24 mouse cellular contexts compared by ENCODE assay signal in the genomic region with DNA sequence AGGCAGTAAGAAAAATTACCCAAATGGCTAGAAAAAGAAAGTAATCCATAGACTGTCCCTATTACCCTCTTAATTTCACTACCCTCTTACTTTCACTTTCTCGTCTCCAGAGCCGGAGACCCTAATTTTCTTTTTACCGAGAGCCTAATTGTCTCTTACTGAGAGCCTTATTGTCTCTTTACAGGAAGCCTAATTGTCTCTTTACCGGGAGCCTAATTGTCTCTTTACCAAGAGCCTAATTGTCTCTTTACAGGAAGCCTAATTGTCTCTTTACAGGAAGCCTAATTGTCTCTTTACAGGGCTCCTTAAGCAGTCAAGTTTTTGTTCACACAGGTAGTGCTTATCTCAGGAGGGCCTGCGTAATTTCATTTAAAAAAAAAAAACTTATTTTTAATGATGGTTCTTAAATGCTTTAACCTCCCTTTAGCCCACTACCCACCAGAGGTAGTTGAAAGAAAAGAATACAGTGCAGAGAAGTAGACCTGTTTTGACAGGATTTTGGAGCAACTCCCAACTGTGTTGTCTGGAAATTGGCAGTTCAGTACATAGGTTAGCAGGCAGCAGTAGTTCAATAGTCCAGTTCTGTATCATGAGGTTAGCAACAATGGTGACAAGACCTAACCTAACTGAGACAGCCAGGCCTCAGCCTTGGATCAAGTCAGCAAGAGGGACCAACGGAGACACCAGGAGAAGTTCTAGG.
DNase-seq lines count a peak whose midpoint lies in the region; ATAC-seq and TF ChIP-seq lines count a peak whose summit lies in the region.
"Had no signal": no experiment of that assay in that cellular context is flagged by ENCODE, and none has a peak within 500 bp of the region (broad histone marks: within the 10 kb centered on the region; RNA-seq: fewer than 3 reads in every experiment).

No protein-coding gene starts in this region.

- no peaks in the 10 kb centered on the region for H3K27me3 ChIP-seq in forebrain, embryonic 12.5 days
- no peaks in the 10 kb centered on the region for H3K27me3 ChIP-seq in forebrain, embryonic 10.5 days (ENCODE audit: poor library complexity, severe bottlenecking)
- H3K27me3 ChIP-seq in hindbrain, embryonic 11.5 days (ENCODE audit: control insufficient read depth, insufficient read depth, low read length) = no peaks in the 10 kb centered on the region
- H3K27me3 ChIP-seq: embryonic facial prominence, embryonic 13.5 days; hindbrain, embryonic 13.5 days; intestine, embryonic 15.5 days had no signal

- H3K4me1 ChIP-seq in forebrain, embryonic 12.5 days = no peaks in the 10 kb centered on the region
- H3K4me1 ChIP-seq in forebrain, embryonic 10.5 days = no peaks in the 10 kb centered on the region
- H3K4me1 ChIP-seq in hindbrain, embryonic 11.5 days (replicated peaks; ENCODE audit: control insufficient read depth, insufficient read depth, low read length) = no peaks in the 10 kb centered on the region
- H3K4me1 ChIP-seq: embryonic facial prominence, embryonic 13.5 days; hindbrain, embryonic 13.5 days; intestine, embryonic 15.5 days had no signal

- no peaks in the 10 kb centered on the region for H3K36me3 ChIP-seq in forebrain, embryonic 12.5 days (replicated peaks)
- H3K36me3 ChIP-seq in forebrain, embryonic 10.5 days (replicated peaks) = no peaks in the 10 kb centered on the region
- no peaks in the 10 kb centered on the region for H3K36me3 ChIP-seq in hindbrain, embryonic 11.5 days (ENCODE audit: control insufficient read depth, insufficient read depth, low read length)
- H3K36me3 ChIP-seq: embryonic facial prominence, embryonic 13.5 days; hindbrain, embryonic 13.5 days; intestine, embryonic 15.5 days had no signal

- peak; percentile 58; the same call in 1 of the 2 replicates for ATAC-seq in forebrain, embryonic 12.5 days (ENCODE audit: low FRiP score)
- ATAC-seq in hindbrain, embryonic 11.5 days (ENCODE audit: low FRiP score) = no peak
- ATAC-seq: activated CD4-positive, CD25-positive, alpha-beta regulatory T cell, adult 4 months; CD4-positive, CD25-positive, alpha-beta regulatory T cell, adult 4 months; forebrain, embryonic 16.5 days; hindbrain, embryonic 16.5 days; intestine, embryonic 15.5 days had no signal

- TF ChIP-seq CTCF in brain, embryonic 14.5 days (IDR thresholded peaks at IDR 0.05; ENCODE audit: borderline replicate concordance, extremely low read depth, insufficient read depth, insufficient read length) = no peak

- no peak overlapping the region for H3K27ac ChIP-seq in forebrain, embryonic 12.5 days
- H3K27ac ChIP-seq in forebrain, embryonic 10.5 days = no peak overlapping the region
- H3K27ac ChIP-seq in hindbrain, embryonic 11.5 days (ENCODE audit: low read depth, low read length) = no peak overlapping the region
- H3K27ac ChIP-seq: embryonic facial prominence, embryonic 13.5 days; gastrocnemius, adult 2 months; hindbrain, embryonic 13.5 days; intestine, embryonic 15.5 days had no signal

- H3K4me2 ChIP-seq in forebrain, embryonic 12.5 days = no peak overlapping the region
- no peak overlapping the region for H3K4me2 ChIP-seq in hindbrain, embryonic 11.5 days (replicated peaks; ENCODE audit: low read depth, low read length)
- H3K4me2 ChIP-seq: embryonic facial prominence, embryonic 13.5 days; heart, embryonic 11.5 days; hindbrain, embryonic 13.5 days; intestine, embryonic 15.5 days had no signal

- H3K9ac ChIP-seq in forebrain, embryonic 12.5 days = no peak overlapping the region
- no peak overlapping the region for H3K9ac ChIP-seq in hindbrain, embryonic 11.5 days (ENCODE audit: low read depth, low read length)
- H3K9ac ChIP-seq: embryonic facial prominence, embryonic 13.5 days; hindbrain, embryonic 13.5 days; intestine, embryonic 15.5 days had no signal

- H3K4me3 ChIP-seq in forebrain, embryonic 12.5 days (replicated peaks) = no peak overlapping the region
- no peak overlapping the region for H3K4me3 ChIP-seq in forebrain, embryonic 10.5 days
- no peak overlapping the region for H3K4me3 ChIP-seq in hindbrain, embryonic 11.5 days (ENCODE audit: low read depth, low read length)
- H3K4me3 ChIP-seq: embryonic facial prominence, embryonic 13.5 days; gastrocnemius, adult 2 months; hindbrain, embryonic 13.5 days; intestine, embryonic 15.5 days had no signal

- TF ChIP-seq POLR2A in brain, embryonic 14.5 days (IDR thresholded peaks at IDR 0.05; ENCODE audit: borderline replicate concordance, extremely low read depth, insufficient read depth, insufficient read length, poor library complexity, severe bottlenecking) = no peak

- no peak for DNase-seq in forebrain, embryonic 10.5 days (ENCODE audit: extremely low spot score, low spot score)
- DNase-seq in brain, embryonic 14.5 days (ENCODE audit: low read depth) = peak; percentile 58
- peak; percentile 70 for DNase-seq in retina, embryonic 14.5 days (ENCODE audit: low spot score)
- no peak for DNase-seq in kidney, adult 8-10 months
- DNase-seq in hindbrain, embryonic 11.5 days (ENCODE audit: low spot score) = no peak
- DNase-seq: adrenal gland, postnatal 10 days; adrenal gland, postnatal 36 days; cerebellum, adult 11 months; cerebellum, adult 2 months; cerebellum, adult 9-11 months; cerebellum, postnatal 25 days; gastrocnemius, adult 2 months; gastrocnemius, postnatal 14 days; heart, adult 11 months; kidney, adult 11 months had no signal

- no peaks in the 10 kb centered on the region for H3K9me3 ChIP-seq in forebrain, embryonic 12.5 days
- peaks cover 9% of the 10 kb centered on the region for H3K9me3 ChIP-seq in forebrain, embryonic 10.5 days
- no peaks in the 10 kb centered on the region for H3K9me3 ChIP-seq in hindbrain, embryonic 11.5 days (ENCODE audit: control insufficient read depth, low read length)
- H3K9me3 ChIP-seq: hindbrain, embryonic 13.5 days had no signal

- WGBS in forebrain, embryonic 12.5 days = 31% methylated on average over 6 of the region's 6 CpGs
- 62% methylated on average over 6 of the region's 6 CpGs for WGBS in forebrain, embryonic 10.5 days
- WGBS in hindbrain, embryonic 11.5 days = 82% methylated on average over 6 of the region's 6 CpGs

Comparison
In these comparisons a context has a peak if more than half of its experiments do, and no peak if none do; other contexts are left out.
1. DNase-seq: peak in brain, embryonic 14.5 days (single experiment) and retina, embryonic 14.5 days (single experiment); none in forebrain, embryonic 10.5 days (single experiment), kidney, adult 8-10 months (0 of 2) and hindbrain, embryonic 11.5 days (single experiment).